Mouse (Mus musculus) lung, postnatal 0 days (tissue): ENCODE measurements at regions not wholly inside any gene's neighbourhood (a gene's known extent, or its start where the extent isn't known, plus 50 kb on each side); places are given as distances from the start of the nearest gene placed in this dataset.

Experiments
- CTCF ChIP-seq: IDR thresholded peaks from 2 replicates; pipeline ENCODE4 v1.5.1; 2016; ENCODE audit warnings: antibody characterized with exemption, mild to moderate bottlenecking
- EP300 ChIP-seq: IDR thresholded peaks from 2 replicates; pipeline ENCODE4 v1.6.1; 2016; ENCODE audit warnings: antibody characterized with exemption, mild to moderate bottlenecking, control low read depth

DNA sequence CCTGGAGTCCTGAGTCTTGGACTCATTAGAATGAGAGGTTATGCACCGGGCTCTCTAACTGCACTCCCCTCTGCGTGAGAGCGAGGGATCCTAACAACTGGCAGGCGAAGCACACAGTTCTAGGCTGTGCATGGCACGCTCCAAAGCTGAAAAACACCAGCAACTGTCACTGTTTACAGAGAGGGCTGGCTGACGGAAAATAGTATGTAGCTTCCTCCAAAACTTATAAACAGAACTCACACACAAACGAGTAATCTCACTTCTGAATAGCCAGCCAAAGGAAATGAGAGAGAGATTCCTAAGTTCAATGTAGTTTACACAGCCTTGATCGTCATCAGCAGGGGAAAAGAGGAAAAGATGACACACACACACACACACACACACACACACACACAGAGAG, 266.6 kb downstream of the Uaca start:
- TF ChIP-seq CTCF (no peak), EP300 (peak; percentile 75)
